Mouse (Mus musculus): ENCODE results near the gene Pdcd4.
"Not testable (repeated sequence)": the region's sequence is repeated elsewhere in the genome, so short reads cannot be mapped to it uniquely, and the experiment has no call there.

Pdcd4 gene

GRCm38 (mm10) chr19:53964347-53964746, 72.3 kb downstream of the Pdcd4 start:
- DNase-seq, result not testable (repeated sequence)

- no peak for DNase-seq
Observed at GRCm38 (mm10) chr19:53964910-53965633, 73.0 kb downstream of the Pdcd4 start.

- DNase-seq, result no peak
Observed at GRCm38 (mm10) chr19:53969226-53969625, 77.2 kb downstream of the Pdcd4 start.

GRCm38 (mm10) chr19:53971938-53972337, 79.9 kb downstream of the Pdcd4 start:
- no peak for DNase-seq

- DNase-seq, result no peak
Observed at GRCm38 (mm10) chr19:53973656-53974055, 81.6 kb downstream of the Pdcd4 start.

Measured in lung, postnatal 14 days (tissue).